Mouse (Mus musculus) spleen, adult 2 months (tissue): Measurements from ENCODE around the gene Ankrd63.

Source experiments
- CTCF ChIP-seq: fragments of 200-500 bp; IDR thresholded peaks from 2 replicates; pipeline ENCODE4 v1.5.1; 2011; ENCODE audit warnings: mild to moderate bottlenecking, inconsistent platforms; ENCODE audit not compliant: insufficient read depth, insufficient read length, insufficient replicate concordance; ENCODE audit errors: extremely low read depth
- POLR2A ChIP-seq: fragments of 200-500 bp; IDR thresholded peaks from 2 replicates; pipeline ENCODE4 v1.6.1; 2011; ENCODE audit warnings: low read depth, low read length, inconsistent platforms

DNA sequence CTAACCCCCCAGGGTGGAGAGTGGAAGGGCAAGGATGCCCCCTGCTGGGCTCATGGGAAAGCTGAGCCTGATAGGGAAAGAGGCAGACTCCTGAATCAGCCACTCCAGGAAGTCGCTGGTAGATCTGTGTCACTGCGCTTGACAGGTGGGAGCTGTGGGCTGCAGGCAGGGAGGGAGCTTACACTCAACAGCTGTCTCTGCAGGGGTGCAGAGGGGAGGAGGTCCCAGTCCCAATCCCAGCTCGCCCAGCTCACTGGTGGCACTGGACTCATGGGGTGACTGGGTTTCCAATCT, 26.8 kb upstream of the Ankrd63 start:
- TF ChIP-seq CTCF (peak; percentile 75), POLR2A (no peak)
